Mouse (Mus musculus) lung, postnatal 14 days (tissue): ENCODE data around the gene Vmn1r60.
"Not testable (repeated sequence)": the region's sequence is repeated elsewhere in the genome, so short reads cannot be mapped to it uniquely, and the experiment has no call there.

Source experiments
- DNase-seq: peaks from one replicate; pipeline ENCODE4 v3.0.0; 2021

The Vmn1r60 gene

DNA sequence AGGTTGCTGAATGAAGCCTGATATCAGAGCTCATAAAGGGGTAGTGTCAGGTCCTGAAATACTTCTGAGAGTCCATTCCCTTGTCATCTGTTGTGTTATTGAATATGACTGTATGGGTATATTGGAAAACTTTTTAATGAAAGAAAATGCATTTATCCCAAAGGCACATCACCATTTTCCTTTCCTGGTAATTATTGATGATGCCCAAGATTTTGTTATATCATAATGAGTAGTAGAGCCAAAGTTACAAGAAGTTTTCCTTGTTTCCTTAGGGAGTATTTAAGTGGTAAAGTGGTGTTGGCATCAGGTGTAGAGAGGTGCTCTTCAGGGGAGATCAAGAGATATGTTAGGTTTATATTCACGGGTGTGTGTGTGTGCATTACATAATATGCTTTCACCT is at the start of gene Vmn1r60:
Gene Vmn1r60, minus strand, starts transcription at position 101 of the 400 bp plus-strand sequence.
- DNase-seq: not testable (repeated sequence)

DNA sequence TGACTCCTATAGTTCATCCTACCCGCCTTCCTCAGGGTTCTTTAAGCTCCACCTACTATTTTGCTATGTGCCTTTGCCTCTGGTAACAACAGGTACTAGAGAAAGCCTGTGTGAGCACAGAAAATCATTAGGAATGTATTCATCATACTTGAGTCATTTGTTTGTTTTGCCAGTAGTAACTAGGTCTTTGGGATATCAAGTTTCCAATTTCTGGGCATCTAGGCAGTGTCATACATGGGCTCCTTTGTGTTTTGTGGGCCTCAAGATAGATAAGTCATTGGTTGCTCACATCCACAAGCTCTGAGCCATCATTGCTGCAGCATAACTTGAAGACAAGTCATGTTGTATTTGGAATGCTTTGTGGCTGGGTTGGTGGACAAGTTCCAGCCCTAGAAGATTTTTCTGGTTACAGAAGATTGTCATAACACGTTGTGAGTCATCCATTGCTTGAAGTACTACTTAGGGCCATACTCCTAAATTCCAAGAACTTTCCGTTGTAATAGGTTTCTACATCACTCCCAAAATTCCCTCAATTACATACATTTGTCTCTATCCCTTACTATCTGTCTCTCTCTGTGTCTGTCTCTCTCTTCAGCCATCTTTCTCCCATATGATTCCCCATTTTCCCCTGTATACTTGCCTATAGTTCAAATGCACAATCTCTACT is 6.2 kb downstream of the Vmn1r60 start:
- not testable (repeated sequence) for DNase-seq

DNA sequence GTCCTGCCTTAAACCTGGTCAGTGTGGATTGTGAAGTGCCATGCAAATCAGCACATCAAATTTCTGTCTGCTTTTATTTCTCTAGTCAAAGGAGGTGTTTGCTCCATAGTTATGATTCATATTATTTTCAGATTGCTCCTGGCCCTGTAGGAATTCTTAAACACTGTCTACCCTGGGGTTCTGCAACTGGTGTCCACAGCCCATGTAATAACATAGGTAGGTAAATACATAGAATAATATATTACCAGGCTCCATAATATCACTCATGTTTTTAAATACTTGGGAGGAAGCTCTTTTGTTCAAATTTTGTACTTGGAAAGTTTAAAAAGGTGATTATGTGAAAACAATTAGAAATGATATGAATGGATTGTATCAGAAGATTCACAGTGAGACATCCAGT is 53.3 kb downstream of the Vmn1r60 start, which contains the start of gene Vmn2r28:
Gene Vmn2r28, minus strand, starts transcription at position 101 of the 400 bp plus-strand sequence.
- not testable (repeated sequence) for DNase-seq
